Mouse (Mus musculus): ENCODE results near the gene Cbfa2t2.

GRCm38 (mm10) chr2:154541630-154542029, 105.3 kb downstream of the Cbfa2t2 start:
- no peak for TF ChIP-seq CTCF (conservative IDR thresholded peaks at IDR 0.05; ENCODE audit: insufficient read depth, insufficient read length, low read depth, low read length)
- no peak for TF ChIP-seq POLR2A (IDR thresholded peaks at IDR 0.05; ENCODE audit: low read depth, low read length)
